Mouse (Mus musculus): ENCODE data around the gene Rhobtb1. TPM values are rescaled to one million over a fixed set of nuclear protein-coding genes. Genes with fewer than 3 reads are reported as not detected.

Gene Rhobtb1
- polyA plus RNA-seq, 1 experiment = 7.5 TPM

- TF ChIP-seq MYOD1 (IDR thresholded peaks at IDR 0.05; ENCODE audit: control insufficient read depth in 1 of 3, insufficient read length in 2 of 3, low read depth in 2 of 3) (no peak), TCF3 (IDR thresholded peaks at IDR 0.05; ENCODE audit: insufficient read length, low read depth) (no peak), TCF12 (IDR thresholded peaks at IDR 0.05; ENCODE audit: insufficient read depth, poor library complexity, severe bottlenecking) (no peak), E2F4 (IDR thresholded peaks at IDR 0.05; ENCODE audit: insufficient read depth) (no peak), POLR2AphosphoS2 (IDR thresholded peaks at IDR 0.05; ENCODE audit: insufficient read length, low read depth) (no peak), CEBPB (IDR thresholded peaks at IDR 0.05; ENCODE audit: insufficient read depth, poor library complexity, severe bottlenecking) (no peak)
- no peak overlapping the region for H3ac ChIP-seq (ENCODE audit: control insufficient read depth, insufficient read length)
- no peak overlapping the region for H3K4me3 ChIP-seq
- H3K4me2 ChIP-seq (ENCODE audit: low read depth) = no peak overlapping the region
- peaks cover 32% of the 10 kb centered on the region for H3K36me3 ChIP-seq (ENCODE audit: control insufficient read depth, insufficient read depth)
- H3K27me3 ChIP-seq (ENCODE audit: control insufficient read depth, insufficient read depth, insufficient read length) = no peaks in the 10 kb centered on the region
- H3K79me2 ChIP-seq (ENCODE audit: control insufficient read depth, insufficient read depth) = no peaks in the 10 kb centered on the region
Measured at GRCm38 (mm10) chr10:69276920-69277435, 125.7 kb downstream of the Rhobtb1 start.

- no peak overlapping the region for H3K4me3 ChIP-seq
- H3K27me3 ChIP-seq (ENCODE audit: control insufficient read depth, insufficient read depth, insufficient read length) = no peaks in the 10 kb centered on the region
- peaks cover 24% of the 10 kb centered on the region for H3K36me3 ChIP-seq (ENCODE audit: control insufficient read depth, insufficient read depth)
- H3K4me2 ChIP-seq (ENCODE audit: low read depth) = no peak overlapping the region
- no peak overlapping the region for H3ac ChIP-seq (ENCODE audit: control insufficient read depth, insufficient read length)
- H3K79me2 ChIP-seq (ENCODE audit: control insufficient read depth, insufficient read depth) = no peaks in the 10 kb centered on the region
- TF ChIP-seq TCF3 (IDR thresholded peaks at IDR 0.05; ENCODE audit: insufficient read length, low read depth) (no peak), REST (IDR thresholded peaks at IDR 0.05; ENCODE audit: insufficient read depth, insufficient read length) (no peak), MYOD1 (IDR thresholded peaks at IDR 0.05; ENCODE audit: control insufficient read depth in 1 of 3, insufficient read length in 2 of 3, low read depth in 2 of 3) (no peak), TCF12 (IDR thresholded peaks at IDR 0.05; ENCODE audit: insufficient read depth, poor library complexity, severe bottlenecking) (no peak), POLR2AphosphoS2 (IDR thresholded peaks at IDR 0.05; ENCODE audit: insufficient read length, low read depth) (no peak), CEBPB (IDR thresholded peaks at IDR 0.05; ENCODE audit: insufficient read depth, poor library complexity, severe bottlenecking) (no peak), MYOG (IDR thresholded peaks at IDR 0.05; ENCODE audit: control insufficient read depth in 1 of 3, insufficient read depth in 1 of 3, insufficient read length in 2 of 3, low read depth in 2 of 3) (no peak), SRF (IDR thresholded peaks at IDR 0.05; ENCODE audit: control insufficient read depth, insufficient read length, low read depth) (no peak), USF1 (IDR thresholded peaks at IDR 0.05; ENCODE audit: low read depth) (no peak), MAX (IDR thresholded peaks at IDR 0.05; ENCODE audit: low read depth) (no peak), E2F4 (IDR thresholded peaks at IDR 0.05; ENCODE audit: insufficient read depth) (no peak), POLR2A (IDR thresholded peaks at IDR 0.05; ENCODE audit: insufficient read length, low read depth) (no peak)
Measured at GRCm38 (mm10) chr10:69278764-69279606, 127.8 kb downstream of the Rhobtb1 start.

- Histone ChIP-seq H3K4me3 (no peak overlapping the region), H3K4me2 (ENCODE audit: low read depth) (no peak overlapping the region), H3K36me3 (ENCODE audit: control insufficient read depth, insufficient read depth) (peaks cover 24% of the 10 kb centered on the region), H3ac (ENCODE audit: control insufficient read depth, insufficient read length) (no peak overlapping the region), H3K79me2 (ENCODE audit: control insufficient read depth, insufficient read depth) (no peaks in the 10 kb centered on the region), H3K27me3 (ENCODE audit: control insufficient read depth, insufficient read depth, insufficient read length) (no peaks in the 10 kb centered on the region)
- TF ChIP-seq TCF3 (IDR thresholded peaks at IDR 0.05; ENCODE audit: insufficient read length, low read depth) (no peak), CEBPB (IDR thresholded peaks at IDR 0.05; ENCODE audit: insufficient read depth, poor library complexity, severe bottlenecking) (no peak), MYOD1 (IDR thresholded peaks at IDR 0.05; ENCODE audit: control insufficient read depth in 1 of 3, insufficient read length in 2 of 3, low read depth in 2 of 3) (no peak), USF1 (IDR thresholded peaks at IDR 0.05; ENCODE audit: low read depth) (no peak), REST (IDR thresholded peaks at IDR 0.05; ENCODE audit: insufficient read depth, insufficient read length) (no peak), E2F4 (IDR thresholded peaks at IDR 0.05; ENCODE audit: insufficient read depth) (no peak), MYOG (IDR thresholded peaks at IDR 0.05; ENCODE audit: control insufficient read depth in 1 of 3, insufficient read depth in 1 of 3, insufficient read length in 2 of 3, low read depth in 2 of 3) (no peak), MAX (IDR thresholded peaks at IDR 0.05; ENCODE audit: low read depth) (no peak)
Measured at GRCm38 (mm10) chr10:69279607-69279978, 128.4 kb downstream of the Rhobtb1 start.

GRCm38 (mm10) chr10:69286939-69287338 lies 135.7 kb downstream of the Rhobtb1 start:
- H3K27me3 ChIP-seq (ENCODE audit: control insufficient read depth, insufficient read depth, insufficient read length) = no peaks in the 10 kb centered on the region
- no peak overlapping the region for H3K4me2 ChIP-seq (ENCODE audit: low read depth)
- H3K36me3 ChIP-seq (ENCODE audit: control insufficient read depth, insufficient read depth) = peaks cover 19% of the 10 kb centered on the region
- H3K79me2 ChIP-seq (ENCODE audit: control insufficient read depth, insufficient read depth) = no peaks in the 10 kb centered on the region
- no peak overlapping the region for H3K4me3 ChIP-seq
- TF ChIP-seq SRF (IDR thresholded peaks at IDR 0.05; ENCODE audit: control insufficient read depth, insufficient read length, low read depth) (no peak), POLR2A (IDR thresholded peaks at IDR 0.05; ENCODE audit: insufficient read length, low read depth) (no peak), POLR2AphosphoS2 (IDR thresholded peaks at IDR 0.05; ENCODE audit: insufficient read length, low read depth) (no peak), MAX (IDR thresholded peaks at IDR 0.05; ENCODE audit: low read depth) (no peak), MYOD1 (IDR thresholded peaks at IDR 0.05; ENCODE audit: control insufficient read depth in 1 of 3, insufficient read length in 2 of 3, low read depth in 2 of 3) (no peak), USF1 (IDR thresholded peaks at IDR 0.05; ENCODE audit: low read depth) (no peak), CEBPB (IDR thresholded peaks at IDR 0.05; ENCODE audit: insufficient read depth, poor library complexity, severe bottlenecking) (no peak), TCF12 (IDR thresholded peaks at IDR 0.05; ENCODE audit: insufficient read depth, poor library complexity, severe bottlenecking) (no peak), E2F4 (IDR thresholded peaks at IDR 0.05; ENCODE audit: insufficient read depth) (no peak)
- H3ac ChIP-seq (ENCODE audit: control insufficient read depth, insufficient read length) = no peak overlapping the region
